Mouse (Mus musculus) thymus, postnatal 10 days (tissue): Measurements from ENCODE around the gene Olfr143.

ENCODE experiments used
- DNase-seq, 2 experiments: peaks; one replicate each; pipeline ENCODE4 v3.0.0; 2021; ENCODE audit warnings: low spot score in 2 of 2

Olfr143 gene

GRCm38 (mm10) chr9:38252474-38252873, at the start of gene Olfr143:
TSS of gene Olfr143 (plus strand) at chr9:38252774.
- no peak for DNase-seq

DNA sequence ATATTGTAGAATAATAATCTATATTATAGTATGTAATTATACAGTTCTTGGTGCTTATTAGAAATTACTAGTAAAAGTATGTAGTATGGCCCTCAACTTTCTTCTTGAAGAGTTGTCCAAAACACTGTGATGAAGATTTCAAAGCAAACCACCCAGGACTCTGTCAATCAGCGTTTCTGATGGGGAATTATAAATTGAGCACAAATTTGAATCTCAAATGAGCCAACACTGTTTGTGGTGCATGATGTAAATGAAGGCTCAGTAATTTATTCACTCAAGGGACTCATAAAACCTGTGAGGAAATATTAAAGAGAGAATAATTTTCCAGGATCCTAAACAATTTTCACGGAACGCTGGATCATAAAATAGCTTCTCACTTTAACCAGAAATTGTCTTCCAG, 44.5 kb upstream of the Olfr143 start, which contains the start of gene Olfr893:
Olfr893 (plus strand) TSS at position 301 of the 400 bp plus-strand sequence.
- no peak for DNase-seq

DNA sequence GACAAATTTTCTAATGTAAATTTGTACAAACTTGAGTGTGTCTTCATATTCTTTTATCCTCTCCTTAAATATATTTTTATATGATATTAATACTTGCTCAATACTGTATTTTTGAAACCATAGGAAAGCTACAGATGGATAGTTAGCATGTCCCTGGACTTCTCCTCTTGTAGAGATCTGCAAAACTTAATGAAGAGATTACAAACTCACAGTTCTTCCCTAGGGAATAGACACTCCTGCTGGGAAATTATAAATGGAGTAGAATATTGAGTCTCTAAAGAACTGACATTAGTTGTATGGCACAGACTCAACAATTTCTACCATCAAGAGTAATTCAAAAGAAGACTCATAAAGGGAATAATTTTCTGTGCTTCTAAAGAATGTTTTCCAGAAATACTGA, 34.8 kb upstream of the Olfr143 start, which contains the start of gene Olfr894:
Olfr894 (plus strand) TSS at position 301 of the 400 bp plus-strand sequence.
- no peak for DNase-seq

GRCm38 (mm10) chr9:38267551-38267950, 15.0 kb downstream of the Olfr143 start, which contains the start of gene Olfr895:
TSS of gene Olfr895 (plus strand) at chr9:38267851.
- DNase-seq, result no peak

GRCm38 (mm10) chr9:38290807-38291206, 38.2 kb downstream of the Olfr143 start, which contains the start of gene Olfr896-ps1:
TSS of gene Olfr896-ps1 (plus strand) at chr9:38291107.
- no peak for DNase-seq
